Mouse (Mus musculus): Measurements from ENCODE around the gene Dnajc28.
A peak's percentile ranks its signal among the peaks of the same experiment; 100 is the strongest.

DNA sequence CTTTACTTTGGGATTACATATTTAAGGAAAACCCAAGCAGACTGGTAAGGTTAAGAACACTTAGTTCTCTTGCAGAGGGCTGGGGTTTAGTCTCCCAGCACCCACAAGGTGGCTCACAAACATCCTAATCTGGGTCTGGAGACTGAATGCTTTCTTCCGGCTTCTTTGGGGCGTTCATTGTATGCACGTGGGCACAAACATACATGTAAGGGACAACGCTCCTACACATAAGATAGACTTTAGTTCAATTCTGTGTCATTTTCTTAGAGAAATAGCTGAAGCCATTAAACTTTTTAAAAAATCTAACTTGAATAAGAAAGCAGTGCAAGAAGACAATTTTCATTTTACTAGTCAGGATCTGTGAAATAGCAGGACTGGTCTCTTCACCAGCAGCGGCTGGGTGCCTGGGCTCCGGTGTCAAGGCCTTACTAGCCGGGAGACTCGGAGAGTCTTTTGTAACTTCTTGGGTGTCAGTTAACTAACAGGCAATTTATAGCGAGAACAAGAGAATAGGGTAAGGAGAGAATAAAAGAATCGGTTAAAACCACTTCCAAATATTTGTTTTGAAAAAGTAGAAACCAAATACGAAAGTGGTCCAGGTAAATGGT, 27.3 kb upstream of the Dnajc28 start:
- TF ChIP-seq CTCF (IDR thresholded peaks at IDR 0.05; ENCODE audit: low read depth) (peak; percentile 35; the same call in 1 of the 2 replicates), EP300 (IDR thresholded peaks at IDR 0.05; ENCODE audit: low read depth) (no peak)
